In genomic region chr8:111700740-111701139, GRCm38 (mm10) we compare ENCODE assay signal across 22 mouse cellular contexts. TPM values are rescaled to one million over a fixed set of nuclear protein-coding genes. Genes with fewer than 3 reads are reported as not detected.
"Had no signal": no experiment of that assay in that cellular context is flagged by ENCODE, and none has a peak within 500 bp of the region (broad histone marks: within the 10 kb centered on the region; RNA-seq: fewer than 3 reads in every experiment).

No protein-coding gene starts in this region.

- ATAC-seq: midbrain, embryonic 16.5 days had no signal

- H3K9ac ChIP-seq: liver, embryonic 14.5 days; lung, embryonic 14.5 days; midbrain, embryonic 12.5 days; neural tube, embryonic 12.5 days had no signal

- H3K27ac ChIP-seq: liver, embryonic 14.5 days; midbrain, embryonic 10.5 days; midbrain, embryonic 12.5 days; neural tube, embryonic 12.5 days had no signal

- H3K4me1 ChIP-seq: midbrain, embryonic 10.5 days; midbrain, embryonic 12.5 days; neural tube, embryonic 12.5 days had no signal

- H3K4me2 ChIP-seq: lung, embryonic 14.5 days; midbrain, embryonic 12.5 days; neural tube, embryonic 12.5 days had no signal

- H3K4me3 ChIP-seq: midbrain, embryonic 10.5 days; midbrain, embryonic 12.5 days; neural tube, embryonic 12.5 days had no signal

- DNase-seq: lung, adult 18-20 months; lung, embryonic 14.5 days; lung, postnatal 10 days; lung, postnatal 4 days; midbrain, embryonic 14.5 days; right cerebral cortex, postnatal 25 days; right cerebral cortex, postnatal 4 days; spleen, adult 18-20 months; thymus, adult 2 months; thymus, postnatal 25 days; thymus, postnatal 4 days had no signal

- H3K9me3 ChIP-seq: midbrain, embryonic 10.5 days; midbrain, embryonic 12.5 days; neural tube, embryonic 12.5 days had no signal

- H3K36me3 ChIP-seq: midbrain, embryonic 10.5 days; midbrain, embryonic 12.5 days; neural tube, embryonic 12.5 days had no signal

- H3K27me3 ChIP-seq: midbrain, embryonic 12.5 days; neural tube, embryonic 12.5 days had no signal

RNA-seq across cellular contexts. Expression of gene Ctrb1, which starts 9.9 kb away (rescaled TPM):
- total RNA-seq: megakaryocyte, adult 5-6 weeks; megakaryocyte-erythroid progenitor cell, adult 5-6 weeks; neutrophil, adult 5-6 weeks had no signal
- polyA plus RNA-seq: lung, embryonic 14.5 days; lung, embryonic 16.5 days; midbrain, embryonic 10.5 days; midbrain, embryonic 12.5 days; midbrain, embryonic 14.5 days; midbrain, embryonic 16.5 days; neural tube, embryonic 12.5 days; neural tube, embryonic 14.5 days; stomach, embryonic 14.5 days had no signal

RNA-seq across cellular contexts. Expression of gene Bcar1, which starts 42.9 kb away (rescaled TPM):
- total RNA-seq: megakaryocyte, adult 5-6 weeks; megakaryocyte-erythroid progenitor cell, adult 5-6 weeks had no signal
